Mouse (Mus musculus) liver, embryonic 16.5 days (tissue): ENCODE data around the gene Eipr1. TPM values are rescaled to one million over a fixed set of nuclear protein-coding genes. Genes with fewer than 3 reads are reported as not detected.
A peak's percentile ranks its signal among the peaks of the same experiment; 100 is the strongest.

Experiments used
- ATAC-seq: fragments of 200-750 bp; cut with Nextera tagmentation; 2 replicates; pipeline ENCODE4 v1.8.0; 2017; ENCODE audit warnings: low read depth, mild to moderate bottlenecking, moderate number of reproducible peaks, moderate library complexity
- H3K27ac ChIP-seq: fragments of 300-500 bp; sonication (generic); 2 replicates; pipeline ENCODE4 v1.5.1; 2014; ENCODE audit warnings: mild to moderate bottlenecking, low read length
- H3K27me3 ChIP-seq: fragments of 300-500 bp; sonication (generic); 2 replicates; pipeline ENCODE4 v1.6.1; 2014; ENCODE audit warnings: low read depth, low read length, mixed read lengths; ENCODE audit not compliant: control insufficient read depth, insufficient read depth
- H3K36me3 ChIP-seq: fragments of 300-500 bp; sonication (generic); 2 replicates; pipeline ENCODE4 v1.6.1; 2014; ENCODE audit warnings: mild to moderate bottlenecking; ENCODE audit not compliant: control insufficient read depth, insufficient read depth
- H3K4me1 ChIP-seq: fragments of 300-500 bp; sonication (generic); 2 replicates; pipeline ENCODE4 v1.6.1; 2014; ENCODE audit warnings: low read depth, low read length, mixed read lengths; ENCODE audit not compliant: control insufficient read depth
- H3K4me2 ChIP-seq: fragments of 300-500 bp; sonication (generic); 2 replicates; pipeline ENCODE4 v1.6.1; 2014; ENCODE audit warnings: low read depth, low read length, mixed read lengths
- H3K4me3 ChIP-seq: fragments of 300-500 bp; sonication (generic); 2 replicates; pipeline ENCODE4 v1.5.1; 2014; ENCODE audit warnings: low read depth, mild to moderate bottlenecking, low read length
- H3K9ac ChIP-seq: fragments of 300-500 bp; sonication (generic); 2 replicates; pipeline ENCODE4 v1.6.1; 2014; ENCODE audit warnings: low read depth, low read length
- H3K9me3 ChIP-seq: fragments of 300-500 bp; sonication (generic); replicated peaks from 2 replicates; pipeline ENCODE4 v1.6.1; 2016; ENCODE audit warnings: low read length; ENCODE audit not compliant: control insufficient read depth
- WGBS: fragments of 180-500 bp; shearing (Covaris S2); extraction: QIAGEN DNeasy Blood & Tissue Kit; methylation state at CpG from one replicate; pipeline ENCODE4 v1.1.7; 2014; ENCODE audit not compliant: insufficient replicate concordance; 5-methylcytosine and 5-hydroxymethylcytosine counted together
- polyA plus RNA-seq: library from polyadenylated mRNA; unstranded; fragments of >200 nt; fragmentation: Nextera tagmentation; extraction: Ambion mirVana; gene quantifications from 2 replicates; pipeline ENCODE4 v1.2.1, GENCODE M21; 2015

Eipr1 gene
- polyA plus RNA-seq, 1 experiment from 2014 or later = 25.5 TPM

DNA sequence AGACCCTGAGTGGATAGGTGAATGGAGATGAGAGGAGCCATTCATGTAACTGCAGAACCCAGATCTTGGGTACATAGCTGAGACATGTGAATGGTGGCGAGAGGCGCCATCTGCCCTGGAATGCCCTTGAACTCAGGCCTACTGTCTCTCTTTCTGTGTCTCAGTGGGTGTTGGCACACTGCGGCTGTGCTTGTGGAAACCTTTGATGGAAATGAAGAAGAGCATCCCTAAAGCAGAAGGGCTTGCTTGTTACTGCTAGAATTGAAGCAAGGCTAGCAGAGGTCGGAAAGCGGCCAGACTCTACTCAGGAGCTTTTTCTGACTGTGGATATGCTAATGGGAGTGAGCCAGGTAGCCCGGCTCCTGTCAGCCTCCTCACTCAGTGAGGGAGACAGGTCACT lies 50.1 kb downstream of the Eipr1 start:
- WGBS = 87% methylated on average over 6 of the region's 6 CpGs
- Histone ChIP-seq H3K27me3 (no peaks in the 10 kb centered on the region), H3K4me2 (no peak overlapping the region), H3K4me3 (no peak overlapping the region), H3K36me3 (no peaks in the 10 kb centered on the region), H3K27ac (no peak overlapping the region), H3K9me3 (no peaks in the 10 kb centered on the region), H3K9ac (no peak overlapping the region), H3K4me1 (peaks cover 42% of the 10 kb centered on the region)
- no peak for ATAC-seq

DNA sequence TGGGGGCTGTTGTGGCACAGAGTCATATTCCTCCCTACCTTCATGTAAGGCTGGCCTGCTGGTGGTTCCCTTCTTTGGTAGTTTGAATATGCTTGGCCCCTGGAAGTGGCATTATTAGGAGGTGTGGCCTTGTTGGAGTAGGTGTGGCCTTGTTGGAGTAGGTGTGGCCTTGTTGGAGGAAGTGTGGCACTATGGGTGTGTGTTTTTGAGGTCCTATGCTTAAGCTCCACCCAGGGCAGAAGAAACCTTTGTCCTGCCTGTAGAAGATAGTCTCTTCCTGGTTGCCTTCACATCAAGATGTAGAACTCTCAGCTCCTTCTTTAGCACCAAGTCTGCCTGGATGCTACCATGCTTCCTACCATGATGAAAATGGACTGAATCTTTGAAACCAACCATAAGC lies 51.4 kb downstream of the Eipr1 start:
- Histone ChIP-seq H3K4me3 (no peak overlapping the region), H3K4me1 (peaks cover 52% of the 10 kb centered on the region), H3K36me3 (no peaks in the 10 kb centered on the region), H3K4me2 (no peak overlapping the region), H3K27ac (peak overlapping the region; percentile 25), H3K9me3 (no peaks in the 10 kb centered on the region), H3K9ac (no peak overlapping the region), H3K27me3 (no peaks in the 10 kb centered on the region)
- ATAC-seq = peak; percentile 37

DNA sequence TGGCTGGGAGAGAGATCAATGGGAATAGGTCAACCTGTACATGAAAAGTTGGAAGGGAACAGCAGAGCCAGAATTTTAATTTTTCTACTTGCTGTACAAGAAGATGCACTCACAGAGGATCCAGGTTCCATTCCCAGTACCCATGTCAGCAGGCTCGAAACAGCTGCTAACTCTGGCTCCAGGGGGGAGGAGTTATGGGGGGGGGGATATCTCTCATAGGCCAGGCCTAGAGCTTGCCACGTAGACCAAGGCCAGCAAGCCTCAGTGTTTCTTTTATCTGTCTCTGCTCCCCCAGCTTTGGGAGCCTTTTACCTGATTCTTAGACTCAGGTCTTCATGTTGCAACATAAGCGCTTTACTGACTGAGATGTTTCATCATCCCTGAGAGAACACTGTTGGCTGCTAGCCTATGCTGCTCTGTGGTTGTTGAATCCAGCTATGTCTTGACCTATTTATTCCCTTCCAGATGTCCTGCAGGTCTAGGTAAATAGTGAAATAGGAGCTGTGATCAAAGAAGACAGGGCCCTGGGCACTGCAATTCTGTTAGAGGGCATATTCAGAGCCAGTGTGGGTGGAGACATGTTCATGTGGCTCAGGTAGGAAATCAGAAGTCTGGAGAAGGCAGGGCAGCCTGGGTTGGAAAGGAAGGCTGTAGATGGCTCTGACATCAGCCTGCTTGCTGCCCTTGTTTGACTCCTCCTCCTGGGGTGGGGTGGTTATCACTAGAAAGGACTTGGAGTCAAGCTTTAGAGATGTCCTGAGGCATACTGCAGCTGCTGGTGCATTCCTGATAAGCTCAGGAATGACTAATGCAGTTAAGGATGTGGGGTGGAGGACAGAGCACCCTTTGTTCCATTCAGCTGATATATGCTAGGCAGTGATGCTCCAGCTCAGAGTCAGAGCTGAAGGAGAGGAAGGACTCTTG lies 53.2 kb downstream of the Eipr1 start:
- peak overlapping the region; percentile 97 for H3K27ac ChIP-seq
- peak overlapping the region; percentile 28; the same call in 1 of the 2 replicates for H3K4me3 ChIP-seq
- H3K9ac ChIP-seq = peak overlapping the region; percentile 53
- WGBS = 36% methylated on average over 3 of the region's 3 CpGs
- peak overlapping the region; percentile 61 for H3K4me2 ChIP-seq
- H3K4me1 ChIP-seq = peaks cover 63% of the 10 kb centered on the region
- no peaks in the 10 kb centered on the region for H3K27me3 ChIP-seq
- no peaks in the 10 kb centered on the region for H3K9me3 ChIP-seq
- peak; percentile 95 for ATAC-seq
- H3K36me3 ChIP-seq = no peaks in the 10 kb centered on the region

DNA sequence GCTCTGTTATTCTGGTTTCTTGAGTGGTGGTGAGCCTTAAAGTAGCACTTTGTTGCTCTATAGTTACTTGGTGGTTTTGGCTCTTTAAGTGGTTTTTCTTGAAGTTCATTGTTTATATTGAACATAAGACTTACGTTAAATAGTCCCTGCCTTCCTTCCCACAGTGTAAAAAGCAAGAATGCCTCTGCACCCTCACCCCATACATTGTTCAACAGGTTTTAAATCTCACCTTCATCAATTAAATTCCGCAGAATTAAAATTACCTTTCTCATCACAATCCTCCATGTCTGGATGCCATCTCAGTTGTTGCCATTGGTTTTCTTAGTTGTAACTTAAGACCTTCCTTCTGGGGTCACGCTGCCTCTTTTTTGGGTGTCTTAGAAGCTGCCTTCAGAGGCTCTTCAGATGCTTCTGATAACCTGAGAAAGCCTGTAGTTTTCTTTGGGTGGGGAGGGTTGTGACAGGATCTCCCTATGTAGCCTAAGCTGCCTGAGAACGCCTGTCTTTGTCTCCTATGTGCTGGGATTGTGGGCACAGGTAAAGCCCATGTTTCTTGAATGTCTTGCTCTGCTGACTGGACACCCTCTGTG lies 57.3 kb downstream of the Eipr1 start:
- ATAC-seq = no peak
- H3K9ac ChIP-seq = no peak overlapping the region
- peak overlapping the region; percentile 13 for H3K27ac ChIP-seq
- no peak overlapping the region for H3K4me3 ChIP-seq
- H3K27me3 ChIP-seq = no peaks in the 10 kb centered on the region
- no peaks in the 10 kb centered on the region for H3K36me3 ChIP-seq
- WGBS = 70% methylated on average over 4 of the region's 4 CpGs
- no peak overlapping the region for H3K4me2 ChIP-seq
- peaks cover 47% of the 10 kb centered on the region for H3K4me1 ChIP-seq
- H3K9me3 ChIP-seq = no peaks in the 10 kb centered on the region

DNA sequence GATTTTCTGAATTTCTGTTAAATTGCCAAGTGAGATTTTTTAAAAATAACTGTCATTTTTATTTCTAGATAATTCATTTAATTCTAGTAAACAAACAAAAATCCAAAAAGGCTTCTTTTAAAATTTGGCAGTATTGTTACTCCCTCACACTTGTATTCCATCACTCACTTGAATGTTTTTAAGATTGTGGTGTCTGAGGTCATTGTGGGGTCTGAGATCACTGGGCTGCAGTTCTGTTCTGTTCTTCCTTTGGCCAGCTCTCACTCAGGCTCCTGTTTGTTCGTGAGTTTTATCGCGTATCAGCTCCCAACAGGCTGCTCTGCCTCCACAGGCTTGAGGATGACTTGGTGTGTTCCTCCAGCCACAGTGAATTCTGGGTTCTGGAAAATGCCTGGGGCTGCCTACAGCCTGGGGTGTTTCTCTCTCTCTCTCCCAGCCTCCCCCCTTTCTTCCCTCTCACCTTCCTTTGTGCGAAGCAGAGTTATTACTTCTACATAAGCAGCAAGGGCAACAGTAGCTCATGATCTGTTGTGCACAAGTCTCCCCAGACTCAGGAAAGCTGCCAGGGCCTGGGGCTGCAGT lies 58.2 kb downstream of the Eipr1 start:
- Histone ChIP-seq H3K9ac (peak overlapping the region; percentile 24; the same call in 1 of the 2 replicates), H3K27ac (peak overlapping the region; percentile 62), H3K4me1 (peaks cover 37% of the 10 kb centered on the region), H3K27me3 (no peaks in the 10 kb centered on the region), H3K36me3 (no peaks in the 10 kb centered on the region), H3K4me3 (no peak overlapping the region), H3K4me2 (peak overlapping the region; percentile 21; the same call in 1 of the 2 replicates), H3K9me3 (no peaks in the 10 kb centered on the region)
- ATAC-seq = peak; percentile 38
- WGBS = 56% methylated on average over 4 of the region's 4 CpGs

DNA sequence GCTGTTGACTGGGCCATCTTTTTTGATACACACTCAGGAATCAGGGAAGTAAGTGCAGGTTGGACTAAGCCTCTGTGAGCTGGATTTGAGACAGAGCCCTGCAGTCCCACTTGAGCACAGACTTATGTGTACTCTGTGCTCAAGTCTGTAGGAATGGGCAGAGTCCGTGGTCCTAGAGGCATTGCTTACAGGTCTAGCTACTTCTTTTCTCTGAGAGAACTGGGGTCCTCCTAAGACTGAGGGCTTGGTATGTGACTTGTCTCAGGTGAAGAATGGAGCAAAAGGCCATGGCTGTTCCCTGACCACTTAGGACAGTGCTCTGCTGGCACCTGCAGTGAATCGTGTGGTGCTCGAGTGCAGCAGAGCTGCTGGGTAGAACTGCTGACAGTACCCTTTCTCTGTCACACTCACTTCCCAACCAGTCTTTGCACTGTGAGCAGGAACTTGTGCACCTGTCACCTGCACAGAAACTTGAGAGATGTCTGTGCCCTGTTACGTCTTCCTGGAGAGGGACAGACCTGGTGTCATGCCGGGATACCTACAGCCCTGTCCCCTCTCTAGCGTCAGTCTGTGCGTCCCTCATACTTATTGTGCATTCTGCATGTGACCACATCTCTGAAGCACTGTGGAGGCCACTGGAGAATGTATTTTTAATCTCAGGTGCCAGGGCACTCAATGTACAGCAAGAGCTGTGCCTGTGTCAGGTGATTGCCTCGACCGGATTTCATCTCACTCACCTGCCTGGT lies 65.3 kb downstream of the Eipr1 start:
- 61% methylated on average over 9 of the region's 9 CpGs for WGBS
- Histone ChIP-seq H3K4me3 (no peak overlapping the region), H3K27ac (no peak overlapping the region), H3K9me3 (no peaks in the 10 kb centered on the region), H3K9ac (no peak overlapping the region), H3K27me3 (no peaks in the 10 kb centered on the region), H3K4me2 (no peak overlapping the region), H3K36me3 (no peaks in the 10 kb centered on the region), H3K4me1 (no peaks in the 10 kb centered on the region; the same call in 1 of the 2 replicates)
- ATAC-seq = no peak

DNA sequence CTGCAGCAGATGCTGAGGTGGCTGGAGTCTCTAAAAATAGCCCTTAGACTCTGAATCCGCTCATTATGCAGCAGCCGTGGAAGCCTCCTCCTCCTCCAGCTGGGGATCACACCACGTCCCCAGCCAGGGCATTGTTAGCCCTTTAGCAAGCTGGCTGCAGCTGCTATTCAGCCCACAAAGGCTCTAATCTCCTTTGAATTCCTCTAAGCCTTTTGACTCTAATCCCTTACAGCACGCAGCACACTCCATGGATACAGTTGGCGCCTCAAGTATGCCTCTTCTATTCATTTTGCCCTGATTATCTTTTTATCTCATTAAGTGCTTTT lies 65.8 kb downstream of the Eipr1 start:
- H3K36me3 ChIP-seq = no peaks in the 10 kb centered on the region
- ATAC-seq = no peak

DNA sequence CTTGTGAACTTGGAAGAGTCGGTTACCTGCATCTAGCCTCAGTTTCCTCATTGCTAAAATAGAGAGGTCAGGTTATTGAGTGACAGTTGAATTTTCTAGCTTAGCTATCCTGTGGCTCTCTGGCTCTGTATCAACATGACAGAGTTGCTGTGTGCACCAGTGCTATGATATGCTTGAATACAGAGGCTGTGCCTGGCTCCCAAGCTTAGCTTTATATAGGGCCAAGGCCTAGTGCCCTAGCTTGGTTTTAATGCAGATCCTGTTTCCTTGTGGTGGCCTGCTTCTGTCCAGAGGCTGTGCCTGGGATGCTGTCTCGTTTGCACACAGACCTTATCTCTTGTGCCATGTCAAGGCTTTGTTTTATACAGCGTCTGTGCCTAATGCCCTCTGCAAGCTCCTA lies 66.3 kb downstream of the Eipr1 start:
- no peak overlapping the region for H3K9ac ChIP-seq
- H3K36me3 ChIP-seq = no peaks in the 10 kb centered on the region
- WGBS = 37% methylated on average over 3 of the region's 3 CpGs
- no peaks in the 10 kb centered on the region for H3K4me1 ChIP-seq
- H3K27ac ChIP-seq = no peak overlapping the region
- ATAC-seq = no peak
- H3K4me2 ChIP-seq = no peak overlapping the region
- H3K4me3 ChIP-seq = no peak overlapping the region
- H3K27me3 ChIP-seq = no peaks in the 10 kb centered on the region
- no peaks in the 10 kb centered on the region for H3K9me3 ChIP-seq

More for the DNA sequence above, 65.8 kb downstream of the Eipr1 start:
- Histone ChIP-seq H3K9ac (no peak overlapping the region), H3K4me2 (no peak overlapping the region), H3K9me3 (no peaks in the 10 kb centered on the region), H3K4me1 (no peaks in the 10 kb centered on the region; the same call in 1 of the 2 replicates), H3K4me3 (no peak overlapping the region), H3K27ac (no peak overlapping the region), H3K27me3 (no peaks in the 10 kb centered on the region)
- 60% methylated on average over 5 of the region's 5 CpGs for WGBS
